Mouse (Mus musculus): ENCODE data around the gene Plcb1.

The Plcb1 gene

GRCm38 (mm10) chr2:135409418-135410097 is 623.7 kb downstream of the Plcb1 start:
- in situ Hi-C loops (cut with MboI): no loop called here

GRCm38 (mm10) chr2:135411675-135412074 is 625.8 kb downstream of the Plcb1 start:
- in situ Hi-C loops (cut with MboI): no loop called here

- in situ Hi-C loops (cut with MboI): no loop called here
Measured at GRCm38 (mm10) chr2:135415137-135415536, 629.3 kb downstream of the Plcb1 start.

GRCm38 (mm10) chr2:135419301-135419700 is 633.4 kb downstream of the Plcb1 start:
- in situ Hi-C loops (cut with MboI): no loop called here

- in situ Hi-C loops (cut with MboI): no loop called here
Measured at GRCm38 (mm10) chr2:135434947-135435515, 649.2 kb downstream of the Plcb1 start.

GRCm38 (mm10) chr2:135439034-135439433 is 653.2 kb downstream of the Plcb1 start:
- in situ Hi-C loops (cut with MboI): no loop called here

GRCm38 (mm10) chr2:135439546-135440517 is 654.0 kb downstream of the Plcb1 start:
- in situ Hi-C loops (cut with MboI): no loop called here

GRCm38 (mm10) chr2:135453581-135453980 is 667.7 kb downstream of the Plcb1 start:
- in situ Hi-C loops (cut with MboI): no loop called here

- in situ Hi-C loops (cut with MboI): no loop called here
Measured at GRCm38 (mm10) chr2:135454015-135454414, 668.1 kb downstream of the Plcb1 start.

- in situ Hi-C loops (cut with MboI): no loop called here
Measured at GRCm38 (mm10) chr2:135454455-135454854, 668.6 kb downstream of the Plcb1 start.

- in situ Hi-C loops (cut with MboI): no loop called here
Measured at GRCm38 (mm10) chr2:135467895-135468294, 682.0 kb downstream of the Plcb1 start.

GRCm38 (mm10) chr2:135474107-135474506 is 688.2 kb downstream of the Plcb1 start:
- in situ Hi-C loops (cut with MboI): no loop called here

GRCm38 (mm10) chr2:135485248-135485647 is 699.4 kb downstream of the Plcb1 start:
- in situ Hi-C loops (cut with MboI): no loop called here

- in situ Hi-C loops (cut with MboI): no loop called here
Measured at GRCm38 (mm10) chr2:135488277-135488676, 702.4 kb downstream of the Plcb1 start.

GRCm38 (mm10) chr2:135489127-135489526 is 703.3 kb downstream of the Plcb1 start:
- in situ Hi-C loops (cut with MboI): no loop called here

GRCm38 (mm10) chr2:135492777-135493176 is 706.9 kb downstream of the Plcb1 start:
- in situ Hi-C loops (cut with MboI): no loop called here

GRCm38 (mm10) chr2:135496553-135496952 is 710.7 kb downstream of the Plcb1 start:
- in situ Hi-C loops (cut with MboI): no loop called here

- in situ Hi-C loops (cut with MboI): no loop called here
Measured at GRCm38 (mm10) chr2:135497251-135497650, 711.4 kb downstream of the Plcb1 start.

- in situ Hi-C loops (cut with MboI): no loop called here
Measured at GRCm38 (mm10) chr2:135500872-135501271, 715.0 kb downstream of the Plcb1 start.

GRCm38 (mm10) chr2:135503328-135503997 is 717.6 kb downstream of the Plcb1 start:
- in situ Hi-C loops (cut with MboI): no loop called here

GRCm38 (mm10) chr2:135503998-135504354 is 718.1 kb downstream of the Plcb1 start:
- in situ Hi-C loops (cut with MboI): no loop called here

GRCm38 (mm10) chr2:135507111-135507510 is 721.2 kb downstream of the Plcb1 start:
- in situ Hi-C loops (cut with MboI): no loop called here

Data from mature B cell (primary cell).